Mouse (Mus musculus) myocyte (in vitro differentiated cells): Measurements from ENCODE around the gene Ano1.

ENCODE experiments used
- E2F4 ChIP-seq: IDR thresholded peaks from one replicate; pipeline ENCODE4 v1.6.1; 2011; ENCODE audit warnings: mild to moderate bottlenecking, control low read depth, moderate library complexity; ENCODE audit not compliant: insufficient read depth
- MYOG ChIP-seq, 3 experiments: IDR thresholded peaks; one replicate each; pipeline ENCODE4 v1.6.1; 2011; ENCODE audit warnings: control low read depth in 2 of 3, low read depth in 2 of 3, mild to moderate bottlenecking in 2 of 3; ENCODE audit not compliant: insufficient read length in 2 of 3, control insufficient read depth in 1 of 3, insufficient read depth in 1 of 3
- SRF ChIP-seq: IDR thresholded peaks from one replicate; pipeline ENCODE4 v1.6.1; 2011; ENCODE audit warnings: low read depth; ENCODE audit not compliant: control insufficient read depth, insufficient read length

DNA sequence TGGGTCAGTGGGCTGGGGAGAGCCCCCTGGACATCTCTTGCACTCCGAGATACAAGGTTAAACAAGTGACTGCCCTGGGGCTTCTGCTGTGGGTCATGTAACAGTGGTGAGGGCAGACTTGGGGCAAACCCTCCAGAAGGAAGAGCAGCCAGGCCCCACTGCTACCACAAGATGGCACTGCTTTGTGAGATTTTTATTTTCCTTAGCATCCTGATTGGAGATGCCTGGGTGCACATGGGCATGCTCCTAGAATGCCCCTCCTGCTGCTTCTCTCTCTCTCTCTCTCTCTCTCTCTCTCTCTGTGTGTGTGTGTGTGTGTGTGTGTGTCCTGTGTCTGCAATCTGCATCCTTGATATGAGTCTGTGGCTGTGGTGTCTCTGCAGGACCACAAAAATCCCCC lies 46.7 kb upstream of the Ano1 start:
- TF ChIP-seq E2F4 (no peak), MYOG (IDR thresholded peaks at IDR 0.05; ENCODE audit: control insufficient read depth in 1 of 3, insufficient read depth in 1 of 3, insufficient read length in 2 of 3, low read depth in 2 of 3) (no peak), SRF (no peak)
